Mouse (Mus musculus): Measurements from ENCODE around the gene Wdr20.
A peak's percentile ranks its signal among the peaks of the same experiment; 100 is the strongest.
"Not testable (repeated sequence)": the region's sequence is repeated elsewhere in the genome, so short reads cannot be mapped to it uniquely, and the experiment has no call there.

Wdr20 gene

GRCm38 (mm10) chr12:110714215-110714614, 23.5 kb upstream of the Wdr20 start:
- no peak for DNase-seq

GRCm38 (mm10) chr12:110716004-110716403, 21.7 kb upstream of the Wdr20 start:
- no peak for DNase-seq

- no peak for DNase-seq
Measured at GRCm38 (mm10) chr12:110725051-110725450, 12.7 kb upstream of the Wdr20 start.

- no peak for DNase-seq
Measured at GRCm38 (mm10) chr12:110725489-110725888, 12.3 kb upstream of the Wdr20 start.

GRCm38 (mm10) chr12:110726428-110726827, 11.3 kb upstream of the Wdr20 start:
- no peak for DNase-seq

- DNase-seq, result not testable (repeated sequence)
Measured at GRCm38 (mm10) chr12:110733254-110733653, 4.5 kb upstream of the Wdr20 start.

GRCm38 (mm10) chr12:110736641-110737040, 1.1 kb upstream of the Wdr20 start:
- no peak for DNase-seq

GRCm38 (mm10) chr12:110738158-110738921, 596 bp downstream of the Wdr20 start:
- peak; percentile 31 for DNase-seq

- DNase-seq, result no peak
Measured at GRCm38 (mm10) chr12:110750770-110751439, 13.2 kb downstream of the Wdr20 start.

- DNase-seq, result no peak
Measured at GRCm38 (mm10) chr12:110752703-110753102, 15.0 kb downstream of the Wdr20 start.

- no peak for DNase-seq
Measured at GRCm38 (mm10) chr12:110753976-110754375, 16.2 kb downstream of the Wdr20 start.

GRCm38 (mm10) chr12:110757161-110757560, 19.4 kb downstream of the Wdr20 start:
- DNase-seq, result no peak

GRCm38 (mm10) chr12:110758932-110759331, 21.2 kb downstream of the Wdr20 start:
- no peak for DNase-seq

GRCm38 (mm10) chr12:110762321-110762720, 24.6 kb downstream of the Wdr20 start:
- DNase-seq, result no peak

GRCm38 (mm10) chr12:110764531-110764930, 26.8 kb downstream of the Wdr20 start:
- DNase-seq, result no peak

GRCm38 (mm10) chr12:110768562-110768961, 30.8 kb downstream of the Wdr20 start:
- no peak for DNase-seq

GRCm38 (mm10) chr12:110769660-110770297, 32.0 kb downstream of the Wdr20 start:
- no peak for DNase-seq

GRCm38 (mm10) chr12:110770479-110771247, 32.9 kb downstream of the Wdr20 start:
- no peak for DNase-seq

GRCm38 (mm10) chr12:110771961-110772360, 34.2 kb downstream of the Wdr20 start:
- DNase-seq, result no peak

GRCm38 (mm10) chr12:110775628-110776426, 38.1 kb downstream of the Wdr20 start:
- DNase-seq, result no peak

- no peak for DNase-seq
Measured at GRCm38 (mm10) chr12:110777853-110778252, 40.1 kb downstream of the Wdr20 start.

- DNase-seq, result no peak
Measured at GRCm38 (mm10) chr12:110779296-110779695, 41.6 kb downstream of the Wdr20 start.

Measured in lung, postnatal 14 days (tissue).